Mouse (Mus musculus): ENCODE measurements around the gene Gm11549. TPM values are rescaled to one million over a fixed set of nuclear protein-coding genes. Genes with fewer than 3 reads are reported as not detected.

Gm11549 gene
- polyA plus RNA-seq, 1 experiment from 2014 or later, result 0.31 TPM

Small RNA genes lying within 50 kb of the gene (microRNA-seq; reads per million reads assigned to microRNA genes)
- gene Mir7009, result 0.94 reads per million

Other genes with a start within 250 kb of the Gm11549 start
- gene Anxa5, start 45.9 kb downstream of the Gm11549 start, polyA plus RNA-seq (2016; fragmentation: Nextera tagmentation; extraction: Ambion mirVana), result 327 and 336 TPM in 2 replicates
- gene 1810062G17Rik, start 45.9 kb downstream of the Gm11549 start, polyA plus RNA-seq (2016; fragmentation: Nextera tagmentation; extraction: Ambion mirVana), result 1.2 and 1.3 TPM in 2 replicates
- gene Exosc9, start 30.8 kb upstream of the Gm11549 start, polyA plus RNA-seq (2016; fragmentation: Nextera tagmentation; extraction: Ambion mirVana), result 45.0 and 49.5 TPM in 2 replicates
- gene Ccna2, start 50.3 kb upstream of the Gm11549 start, polyA plus RNA-seq (2016; fragmentation: Nextera tagmentation; extraction: Ambion mirVana), result 194 and 199 TPM in 2 replicates
- gene Bbs7, start 91.7 kb upstream of the Gm11549 start, polyA plus RNA-seq (2016; fragmentation: Nextera tagmentation; extraction: Ambion mirVana), result 11.8 and 12.0 TPM in 2 replicates
- gene Trpc3, start 168.4 kb upstream of the Gm11549 start, polyA plus RNA-seq (2016; fragmentation: Nextera tagmentation; extraction: Ambion mirVana), result 6.4 and 7.3 TPM in 2 replicates

Data from heart, embryonic 12.5 days (tissue).